Mouse (Mus musculus): Measurements from ENCODE around the gene 4930524B15Rik.
"Not testable (repeated sequence)": the region's sequence is repeated elsewhere in the genome, so short reads cannot be mapped to it uniquely, and the experiment has no call there.

The 4930524B15Rik gene

DNA sequence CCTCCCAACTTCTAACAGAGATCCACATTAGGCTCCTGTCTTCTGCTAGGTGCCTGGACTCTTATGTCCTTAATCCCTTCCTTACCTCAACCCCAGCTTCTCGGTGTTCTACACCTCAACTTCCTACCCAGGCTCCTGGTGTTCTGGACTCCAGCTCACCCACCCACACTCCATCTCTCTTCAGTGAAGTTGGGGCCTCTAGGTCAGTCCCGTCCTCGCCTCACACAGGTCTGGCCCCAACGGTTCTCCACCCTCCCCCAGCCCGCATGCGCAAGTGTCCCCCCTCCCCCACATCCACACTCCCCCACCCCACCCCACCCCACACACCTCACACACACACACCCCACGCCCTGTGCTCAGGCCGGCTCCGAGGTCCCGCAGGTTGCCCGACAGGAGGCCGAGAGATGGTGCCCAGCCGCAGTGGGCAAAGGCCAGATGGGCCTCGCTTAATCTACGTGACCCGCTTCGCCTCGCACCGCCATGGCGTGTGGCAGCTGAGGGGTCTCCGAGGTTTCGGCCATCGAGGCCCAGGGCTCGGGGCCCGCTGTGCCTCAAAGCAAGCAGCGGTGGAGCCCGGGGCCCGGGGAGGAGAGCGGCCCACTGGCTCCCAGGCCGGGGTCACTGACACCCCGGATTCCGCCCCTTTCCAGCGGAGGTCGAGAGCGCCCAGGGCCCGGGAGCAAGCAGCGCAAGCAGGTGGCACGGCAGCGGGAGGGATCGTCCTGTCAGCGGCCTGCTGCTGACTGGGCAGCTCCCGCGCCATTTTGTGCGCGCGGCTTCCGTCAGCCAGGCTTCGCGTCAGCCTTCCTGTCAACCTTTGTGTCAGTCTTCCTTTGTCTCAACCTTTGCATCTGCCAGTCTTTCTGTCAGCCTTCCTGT lies at the start of gene 4930524B15Rik:
TSS of gene 4930524B15Rik (plus strand) at position 337 of the 879 bp plus-strand sequence.
- DNase-seq (ENCODE audit: low spot score), result peak; percentile 50

- no peak for DNase-seq (ENCODE audit: low spot score)
Observed at GRCm38 (mm10) chr11:31917769-31918168, 47.6 kb upstream of the 4930524B15Rik start.

DNA sequence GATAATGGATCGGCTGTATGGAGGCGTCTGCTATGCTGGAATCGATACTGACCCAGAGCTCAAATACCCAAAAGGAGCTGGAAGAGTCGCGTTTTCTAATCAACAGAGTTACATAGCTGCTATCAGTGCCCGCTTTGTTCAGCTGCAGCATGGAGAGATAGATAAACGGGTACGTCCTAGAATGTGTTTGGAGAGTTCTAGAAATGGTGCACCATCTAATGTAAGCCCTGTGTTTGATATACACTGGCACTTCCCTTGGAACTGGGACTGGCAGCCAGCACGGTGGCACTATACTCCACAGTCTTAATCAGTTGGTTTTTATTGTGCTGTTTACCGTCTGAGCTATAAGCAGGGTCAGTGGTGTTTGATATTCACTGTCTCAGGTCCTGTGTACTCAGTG lies 35.3 kb upstream of the 4930524B15Rik start:
- DNase-seq (ENCODE audit: low spot score), result no peak

GRCm38 (mm10) chr11:31935652-31936051 lies 29.7 kb upstream of the 4930524B15Rik start:
- DNase-seq (ENCODE audit: low spot score), result no peak

GRCm38 (mm10) chr11:31936910-31937525 lies 28.4 kb upstream of the 4930524B15Rik start:
- DNase-seq (ENCODE audit: low spot score), result no peak

- DNase-seq (ENCODE audit: low spot score), result no peak
Observed at GRCm38 (mm10) chr11:31940898-31941639, 24.3 kb upstream of the 4930524B15Rik start.

DNA sequence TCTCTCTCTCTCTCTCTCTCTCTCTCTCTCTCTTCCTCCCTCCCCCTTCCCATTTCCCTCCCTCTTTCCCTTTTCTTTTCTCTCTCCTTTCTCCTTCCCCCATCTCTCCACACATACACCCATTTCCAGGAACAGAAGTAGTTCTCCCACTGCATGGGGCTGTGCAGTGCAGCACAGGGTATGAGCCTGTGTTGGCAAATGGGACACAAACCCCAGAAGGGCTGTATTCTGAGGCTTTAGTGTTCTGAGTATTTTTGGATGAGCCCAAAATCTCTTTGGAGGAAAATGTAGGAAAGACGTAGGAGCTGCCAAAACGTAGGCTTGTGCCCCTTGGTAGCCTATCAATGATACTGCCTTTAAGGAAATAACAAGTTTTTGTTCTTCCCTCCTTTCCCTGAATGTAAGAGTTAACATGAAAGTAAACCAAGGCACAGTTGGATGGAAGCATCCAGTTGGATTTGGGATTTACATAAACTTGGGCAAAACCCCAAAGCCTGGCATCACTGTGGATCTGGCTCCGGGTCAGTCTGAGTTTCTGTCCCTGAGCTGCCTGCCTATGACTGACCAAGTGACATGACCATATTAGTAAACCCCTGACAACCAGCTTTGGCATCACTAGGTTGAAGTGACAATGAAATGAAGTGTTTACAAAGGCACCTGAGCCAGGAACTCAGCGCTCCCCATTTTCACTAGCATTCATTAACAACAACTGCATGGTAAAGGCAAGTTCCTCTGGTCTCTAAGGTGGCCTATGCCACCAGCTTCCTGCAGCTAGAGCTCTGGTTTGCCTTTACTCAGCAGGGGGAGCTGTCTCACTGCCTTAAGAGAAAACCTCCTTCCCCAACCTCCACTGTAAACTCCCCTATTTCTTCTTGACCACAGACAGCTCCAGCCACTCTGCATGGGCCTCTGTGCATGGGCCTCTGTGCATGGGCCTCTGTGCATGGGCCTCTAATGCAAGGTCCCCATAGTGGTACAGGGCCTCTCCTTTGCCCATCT lies 23.5 kb upstream of the 4930524B15Rik start:
- no peak for DNase-seq (ENCODE audit: low spot score)

DNA sequence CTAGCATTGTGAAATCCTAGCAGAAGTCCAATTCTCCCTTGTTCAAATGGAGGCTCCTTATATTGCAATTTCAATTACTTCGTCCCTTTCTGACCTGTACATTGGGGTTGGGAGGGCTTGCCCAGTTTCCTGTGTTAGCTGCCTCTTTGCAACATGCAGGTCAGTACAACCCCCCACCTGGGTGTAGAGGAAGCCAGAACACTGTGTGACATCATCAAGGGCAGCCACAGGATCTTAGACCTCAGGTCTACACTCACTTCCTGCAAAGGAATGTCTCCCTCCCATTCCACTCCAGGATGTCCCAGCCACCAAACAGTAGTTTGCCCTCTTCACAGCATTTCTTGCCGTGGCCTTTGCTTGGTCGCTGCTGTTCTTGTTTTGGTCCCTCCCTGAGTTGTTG lies 19.9 kb upstream of the 4930524B15Rik start:
- DNase-seq (ENCODE audit: low spot score), result no peak

DNA sequence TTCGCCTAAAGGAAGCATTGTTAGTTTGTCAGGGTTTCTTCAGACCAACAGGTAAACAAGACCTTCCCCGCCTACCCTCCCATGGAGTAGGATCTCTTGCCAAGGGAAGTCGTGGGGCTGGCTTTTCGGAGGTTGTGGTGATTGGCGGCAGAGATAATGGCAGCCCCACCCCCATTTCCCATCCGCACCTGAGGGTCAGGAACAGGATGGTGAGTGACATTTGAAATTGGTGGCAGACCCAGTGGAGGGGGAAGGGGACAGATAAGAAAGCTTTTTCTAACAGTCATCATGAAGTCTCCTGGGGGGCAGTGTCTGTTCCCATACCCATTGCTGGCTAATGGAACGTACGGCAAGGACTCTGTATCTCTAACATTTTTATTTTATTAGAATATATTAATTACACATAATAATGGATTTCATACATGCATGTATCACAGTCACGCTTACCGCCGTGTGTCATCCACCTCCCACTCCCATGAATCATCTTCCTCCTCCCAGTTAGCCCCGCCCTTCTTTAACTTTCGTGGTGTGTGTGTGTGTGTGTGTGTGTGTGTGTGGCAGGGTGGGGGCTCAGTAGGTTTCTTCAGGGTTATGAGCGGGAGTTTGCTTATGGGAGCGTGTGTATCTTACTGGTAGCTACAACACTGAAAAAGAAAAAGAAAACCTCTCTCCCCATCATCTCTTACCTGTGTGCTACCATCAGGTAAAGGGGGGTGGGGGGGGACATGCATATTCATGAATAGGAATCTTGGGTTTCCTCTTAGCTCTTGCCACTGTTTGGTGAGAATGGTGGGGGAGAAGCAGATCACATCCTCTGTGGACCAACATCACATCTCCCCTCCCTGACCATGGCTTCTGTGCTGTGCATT lies 16.7 kb upstream of the 4930524B15Rik start:
- no peak for DNase-seq (ENCODE audit: low spot score)

DNA sequence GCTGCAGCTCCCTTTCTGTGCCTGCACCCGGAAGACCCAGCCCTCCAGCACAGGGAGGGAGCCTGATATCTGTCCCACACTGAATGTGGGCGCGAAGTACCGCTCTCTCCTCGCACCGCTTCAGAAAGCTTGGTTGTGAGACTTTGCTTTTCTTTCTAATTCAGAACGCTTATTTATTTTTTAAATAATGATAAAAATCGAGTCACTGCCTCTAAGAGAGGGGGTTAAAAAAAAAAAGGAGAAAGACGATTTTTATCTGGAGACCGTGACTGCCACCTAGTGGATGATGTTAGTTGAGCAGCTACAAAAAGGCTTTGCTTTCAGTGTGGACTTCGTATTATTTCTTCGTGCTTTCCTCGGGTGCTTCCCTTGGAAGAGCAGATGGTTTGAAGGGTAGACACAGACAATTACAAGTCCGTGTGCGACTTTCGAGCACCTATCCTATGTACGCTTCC lies 16.0 kb upstream of the 4930524B15Rik start:
- DNase-seq (ENCODE audit: low spot score), result peak; percentile 95

GRCm38 (mm10) chr11:31960071-31960470 lies 5.3 kb upstream of the 4930524B15Rik start:
- DNase-seq (ENCODE audit: low spot score), result no peak

DNA sequence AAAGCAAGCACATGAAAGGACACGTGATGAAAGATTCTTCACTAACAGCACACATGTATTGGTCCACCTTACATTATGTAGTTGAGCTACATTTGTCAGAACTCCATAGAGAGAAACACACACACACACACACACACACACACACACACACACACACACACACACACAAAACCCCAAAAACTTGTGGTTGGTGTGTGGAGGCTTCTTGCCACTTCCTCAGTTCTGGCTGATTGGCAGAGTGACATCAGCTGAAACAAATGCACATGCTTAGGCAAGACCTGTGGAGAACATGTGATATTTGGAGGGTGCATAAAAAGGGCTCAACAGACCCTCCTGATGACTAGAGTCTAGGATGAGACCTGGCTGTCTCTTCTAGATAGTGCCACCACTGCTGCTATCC lies 1.4 kb upstream of the 4930524B15Rik start:
- no peak for DNase-seq (ENCODE audit: low spot score)

GRCm38 (mm10) chr11:31974132-31974531 lies 8.7 kb downstream of the 4930524B15Rik start:
- DNase-seq (ENCODE audit: low spot score), result no peak

DNA sequence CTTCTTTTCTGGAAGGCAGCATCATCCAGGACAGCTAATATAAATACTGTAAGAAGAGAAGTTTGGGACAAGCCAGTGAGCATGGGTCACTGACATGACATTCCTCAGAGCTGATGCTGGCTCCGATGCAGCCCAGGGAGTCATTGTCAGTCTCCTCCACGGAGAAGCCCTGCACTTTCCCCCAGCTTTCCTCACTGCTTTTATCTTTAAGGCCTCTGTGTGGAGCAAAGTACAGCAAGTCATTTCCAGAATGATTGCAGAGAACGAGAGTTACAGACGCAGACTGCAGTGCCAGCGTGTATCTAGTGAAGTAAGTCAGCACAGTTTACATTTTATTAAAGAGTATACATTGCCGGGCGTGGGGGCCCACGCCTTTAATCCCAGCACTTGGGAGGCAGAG lies 9.4 kb downstream of the 4930524B15Rik start:
- DNase-seq (ENCODE audit: low spot score), result peak; percentile 24

- DNase-seq (ENCODE audit: low spot score), result no peak
Observed at GRCm38 (mm10) chr11:31975678-31976077, 10.3 kb downstream of the 4930524B15Rik start.

GRCm38 (mm10) chr11:31976137-31976536 lies 10.7 kb downstream of the 4930524B15Rik start:
- no peak for DNase-seq (ENCODE audit: low spot score)

GRCm38 (mm10) chr11:31980089-31980488 lies 14.7 kb downstream of the 4930524B15Rik start:
- DNase-seq (ENCODE audit: low spot score), result not testable (repeated sequence)

GRCm38 (mm10) chr11:31981830-31982229 lies 16.4 kb downstream of the 4930524B15Rik start:
- no peak for DNase-seq (ENCODE audit: low spot score)

GRCm38 (mm10) chr11:31982247-31982943 lies 17.0 kb downstream of the 4930524B15Rik start:
- not testable (repeated sequence) for DNase-seq (ENCODE audit: low spot score)

- no peak for DNase-seq (ENCODE audit: low spot score)
Observed at GRCm38 (mm10) chr11:31983249-31983648, 17.9 kb downstream of the 4930524B15Rik start.
